Mouse (Mus musculus) CH12.LX (cell line): ENCODE data around the gene Slc25a12.

Experiments
- CTCF ChIP-seq, 2 experiments: IDR thresholded peaks in 1 of 2; conservative IDR thresholded peaks in 1 of 2; 2 replicates each; pipeline ENCODE4 v1.5.1; 2011 to 2012; ENCODE audit warnings: low read depth in 2 of 2, low read length in 2 of 2, improper control_type of control experiment in 1 of 2, inconsistent platforms in 1 of 2, mild to moderate bottlenecking in 1 of 2, moderate library complexity in 1 of 2
- HCFC1 ChIP-seq: IDR thresholded peaks from 2 replicates; pipeline ENCODE4 v1.6.1; 2012; ENCODE audit warnings: low read depth, mild to moderate bottlenecking, inconsistent platforms, low read length, improper control_type of control experiment
- MAX ChIP-seq: IDR thresholded peaks from 2 replicates; pipeline ENCODE4 v1.6.1; 2011; ENCODE audit warnings: low read length, improper control_type of control experiment
- ZKSCAN1 ChIP-seq: IDR thresholded peaks from 2 replicates; pipeline ENCODE4 v1.6.1; 2012; ENCODE audit warnings: low read depth, inconsistent platforms, low read length, improper control_type of control experiment, borderline replicate concordance

DNA sequence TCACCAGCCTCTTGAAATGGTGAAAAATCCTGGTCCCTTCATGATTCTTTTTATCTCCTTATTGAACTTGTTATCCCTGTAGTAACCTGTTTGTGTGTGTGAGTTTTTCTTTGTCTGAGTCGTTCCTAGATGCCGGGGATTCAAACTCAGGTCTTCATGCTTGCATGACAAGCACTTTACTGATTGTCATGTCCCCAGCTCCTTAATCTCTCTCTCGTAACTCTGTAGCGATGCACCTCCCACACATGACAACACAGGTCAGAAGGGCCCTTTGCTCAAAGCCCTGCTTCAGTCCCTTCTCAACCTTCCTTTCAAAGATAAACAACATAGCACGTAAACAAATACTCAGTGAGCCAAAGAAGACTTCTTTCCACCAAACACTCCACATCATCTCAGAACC, 9.2 kb downstream of the Slc25a12 start:
- TF ChIP-seq HCFC1: no peak
- TF ChIP-seq MAX: no peak
- TF ChIP-seq CTCF (conservative IDR thresholded peaks at IDR 0.05 in 1 of 2, IDR thresholded peaks at IDR 0.05 in 1 of 2; ENCODE audit: low read depth in 2 of 2, low read length in 2 of 2): no peak
- TF ChIP-seq ZKSCAN1: no peak
